Mouse (Mus musculus) liver (tissue): ENCODE measurements around the gene Med26.

Source experiments
- DNase-seq: peaks from one replicate; pipeline ENCODE4 v3.0.0-alpha.2; 2020; ENCODE audit warnings: mixed read lengths

Gene Med26

GRCm38 (mm10) chr8:72547122-72547801 is 808 bp downstream of the Med26 start:
- peak; percentile 26 for DNase-seq

GRCm38 (mm10) chr8:72539234-72539633 is 8.8 kb downstream of the Med26 start:
- DNase-seq: peak; percentile 11

- no peak for DNase-seq
Measured at GRCm38 (mm10) chr8:72534888-72535287, 13.2 kb downstream of the Med26 start.

- no peak for DNase-seq
Measured at GRCm38 (mm10) chr8:72532103-72532502, 16.0 kb downstream of the Med26 start.

- DNase-seq: no peak
Measured at GRCm38 (mm10) chr8:72521888-72522287, 26.2 kb downstream of the Med26 start.

- DNase-seq: no peak
Measured at GRCm38 (mm10) chr8:72517421-72517988, 30.6 kb downstream of the Med26 start.

GRCm38 (mm10) chr8:72513158-72513557 is 34.9 kb downstream of the Med26 start:
- DNase-seq: no peak

GRCm38 (mm10) chr8:72512648-72513047 is 35.4 kb downstream of the Med26 start:
- DNase-seq: no peak

GRCm38 (mm10) chr8:72507505-72507904 is 40.6 kb downstream of the Med26 start:
- no peak for DNase-seq

- no peak for DNase-seq
Measured at GRCm38 (mm10) chr8:72504637-72505314, 43.3 kb downstream of the Med26 start.

- no peak for DNase-seq
Measured at GRCm38 (mm10) chr8:72504137-72504536, 43.9 kb downstream of the Med26 start.

GRCm38 (mm10) chr8:72500521-72500931 is 47.5 kb downstream of the Med26 start:
- DNase-seq: no peak

- DNase-seq: no peak
Measured at GRCm38 (mm10) chr8:72499521-72500284, 48.4 kb downstream of the Med26 start.

GRCm38 (mm10) chr8:72498527-72498926 is 49.5 kb downstream of the Med26 start:
- no peak for DNase-seq

GRCm38 (mm10) chr8:72497911-72498310 is 50.2 kb downstream of the Med26 start:
- no peak for DNase-seq

GRCm38 (mm10) chr8:72496217-72496616 is 51.9 kb downstream of the Med26 start:
- DNase-seq: no peak

GRCm38 (mm10) chr8:72495411-72496111 is 52.5 kb downstream of the Med26 start:
- DNase-seq: no peak

- DNase-seq: no peak
Measured at GRCm38 (mm10) chr8:72493381-72493780, 54.7 kb downstream of the Med26 start.

- DNase-seq: peak; percentile 100
Measured at GRCm38 (mm10) chr8:72492622-72493081, 55.4 kb downstream of the Med26 start.

- peak; percentile 48 for DNase-seq
Measured at GRCm38 (mm10) chr8:72491680-72492621, 56.1 kb downstream of the Med26 start, which contains the start of gene Slc35e1. Slc35e1 (minus strand) TSS chr8:72492614.

- DNase-seq: no peak
Measured at GRCm38 (mm10) chr8:72491017-72491416, 57.1 kb downstream of the Med26 start.
